Mouse (Mus musculus) frontal cortex, postnatal 36 days (tissue): Measurements from ENCODE around the gene Smg6.

Experiments
- DNase-seq, 2 experiments: peaks; one replicate each; pipeline ENCODE4 v3.0.0; 2022; ENCODE audit warnings: low spot score in 2 of 2

The Smg6 gene

GRCm38 (mm10) chr11:75190905-75191441 lies 265.4 kb downstream of the Smg6 start, which contains the start of gene Dph1:
Dph1 (minus strand) TSS chr11:75191241.
- no peak for DNase-seq

GRCm38 (mm10) chr11:75191841-75192240 lies 266.2 kb downstream of the Smg6 start:
- no peak for DNase-seq

GRCm38 (mm10) chr11:75192336-75193214 lies 267.0 kb downstream of the Smg6 start:
- DNase-seq, result peak in 1 of 2 experiments; percentile 59

GRCm38 (mm10) chr11:75193256-75194071 lies 267.8 kb downstream of the Smg6 start, which contains the start of gene Rtn4rl1:
Rtn4rl1 (plus strand) TSS chr11:75193783.
- DNase-seq, result peak in 1 of 2 experiments; percentile 68

GRCm38 (mm10) chr11:75194121-75194849 lies 268.7 kb downstream of the Smg6 start:
- no peak for DNase-seq

GRCm38 (mm10) chr11:75194850-75195461 lies 269.3 kb downstream of the Smg6 start:
- no peak for DNase-seq

GRCm38 (mm10) chr11:75196131-75196530 lies 270.5 kb downstream of the Smg6 start:
- no peak for DNase-seq

GRCm38 (mm10) chr11:75197956-75198355 lies 272.3 kb downstream of the Smg6 start:
- no peak for DNase-seq

- DNase-seq, result no peak
Measured at GRCm38 (mm10) chr11:75198792-75199191, 273.2 kb downstream of the Smg6 start.

GRCm38 (mm10) chr11:75199951-75200350 lies 274.3 kb downstream of the Smg6 start:
- DNase-seq, result no peak

GRCm38 (mm10) chr11:75200935-75201334 lies 275.3 kb downstream of the Smg6 start:
- DNase-seq, result peak; percentile 78 to 82

- no peak for DNase-seq
Measured at GRCm38 (mm10) chr11:75201721-75202120, 276.1 kb downstream of the Smg6 start.

- no peak for DNase-seq
Measured at GRCm38 (mm10) chr11:75203926-75204325, 278.3 kb downstream of the Smg6 start.

GRCm38 (mm10) chr11:75204472-75204871 lies 278.8 kb downstream of the Smg6 start:
- no peak for DNase-seq

GRCm38 (mm10) chr11:75206347-75206746 lies 280.7 kb downstream of the Smg6 start:
- DNase-seq, result no peak

- no peak for DNase-seq
Measured at GRCm38 (mm10) chr11:75209363-75209762, 283.7 kb downstream of the Smg6 start.

- DNase-seq, result no peak
Measured at GRCm38 (mm10) chr11:75210093-75210492, 284.5 kb downstream of the Smg6 start.

GRCm38 (mm10) chr11:75210755-75211154 lies 285.1 kb downstream of the Smg6 start:
- no peak for DNase-seq

- no peak for DNase-seq
Measured at GRCm38 (mm10) chr11:75212031-75212667, 286.5 kb downstream of the Smg6 start.

GRCm38 (mm10) chr11:75212876-75213275 lies 287.3 kb downstream of the Smg6 start:
- no peak for DNase-seq
